13 mouse cellular contexts compared by ENCODE assay signal in the genomic region with DNA sequence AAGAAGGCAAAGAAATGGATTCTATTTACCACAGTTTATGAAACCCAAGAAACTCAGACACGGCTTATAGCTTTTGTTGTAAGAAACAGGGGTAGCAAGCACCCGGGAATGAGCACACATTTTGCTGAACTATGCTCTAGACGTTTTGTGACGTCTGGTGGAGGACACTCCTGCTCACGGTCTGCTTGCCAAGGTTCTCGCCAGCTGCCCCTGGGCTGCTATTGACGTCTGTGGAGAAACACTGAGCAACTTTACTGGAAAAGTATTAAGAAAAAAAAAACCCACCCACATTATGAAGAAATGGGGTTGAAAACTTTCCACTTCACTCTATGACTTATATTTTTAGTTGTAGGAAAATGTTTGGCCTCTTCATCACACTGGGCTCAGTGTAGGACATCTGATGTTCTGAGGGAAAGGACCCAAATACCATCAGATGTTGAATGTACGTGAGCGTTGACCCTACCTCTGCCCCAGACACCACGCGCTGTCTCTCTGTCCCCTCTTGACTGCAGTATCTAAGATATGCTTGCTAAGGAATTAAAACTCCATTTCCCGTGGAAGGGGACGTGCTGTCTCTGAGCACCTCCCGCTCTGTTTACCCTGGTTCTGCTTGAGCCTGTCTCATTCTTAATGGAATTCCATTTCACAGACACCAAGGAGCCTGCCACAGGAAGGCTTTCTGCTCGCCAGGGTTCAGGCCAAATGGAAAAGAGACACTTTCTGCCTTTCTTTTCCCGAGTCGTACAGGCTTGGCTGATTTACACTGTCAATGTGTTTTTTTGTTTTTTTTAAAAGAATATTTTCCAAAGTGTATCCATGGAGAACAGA. TPM values are rescaled to one million over a fixed set of nuclear protein-coding genes. Genes with fewer than 3 reads are reported as not detected.
A peak's percentile ranks its signal among the peaks of the same experiment; 100 is the strongest.
DNase-seq lines count a peak whose midpoint lies in the region; ATAC-seq and TF ChIP-seq lines count a peak whose summit lies in the region.
"Had no signal": no experiment of that assay in that cellular context is flagged by ENCODE, and none has a peak within 500 bp of the region (broad histone marks: within the 10 kb centered on the region; RNA-seq: fewer than 3 reads in every experiment).

No protein-coding gene starts in this region.

- TF ChIP-seq CTCF in heart, adult 2 months (IDR thresholded peaks at IDR 0.05), result no peak

- no peaks in the 10 kb centered on the region for H3K79me2 ChIP-seq in heart, adult 2 months (replicated peaks; ENCODE audit: control insufficient read depth, insufficient read depth, low read length)

- no peak overlapping the region for H3K9ac ChIP-seq in heart, adult 2 months (ENCODE audit: low read depth, low read length)
- no peak overlapping the region for H3K9ac ChIP-seq in heart, embryonic 12.5 days
- no peak overlapping the region for H3K9ac ChIP-seq in embryonic facial prominence, embryonic 13.5 days
- no peak overlapping the region for H3K9ac ChIP-seq in heart, embryonic 14.5 days (ENCODE audit: low read length)
- H3K9ac ChIP-seq in lung, embryonic 16.5 days (ENCODE audit: low read length), result no peak overlapping the region
- H3K9ac ChIP-seq: neural tube, embryonic 12.5 days had no signal

- no peaks in the 10 kb centered on the region; the same call in 1 of the 2 replicates for H3K27me3 ChIP-seq in heart, adult 2 months (ENCODE audit: control insufficient read depth, insufficient read depth, low read length)
- H3K27me3 ChIP-seq in heart, embryonic 12.5 days (replicated peaks), result peaks cover 6% of the 10 kb centered on the region; the same call in 1 of the 2 replicates
- H3K27me3 ChIP-seq in embryonic facial prominence, embryonic 13.5 days, result no peaks in the 10 kb centered on the region
- H3K27me3 ChIP-seq in heart, embryonic 14.5 days (ENCODE audit: control insufficient read depth, insufficient read depth, low read length), result no peaks in the 10 kb centered on the region
- no peaks in the 10 kb centered on the region for H3K27me3 ChIP-seq in lung, embryonic 16.5 days (ENCODE audit: control insufficient read depth, insufficient read depth, low read depth, low read length)
- H3K27me3 ChIP-seq: megakaryocyte, embryonic 14.5 days; neural tube, embryonic 12.5 days had no signal

- peak; percentile 39 to 48 for DNase-seq in heart, adult 2 months
- no peak for DNase-seq in right cerebral cortex, adult 18-20 months
- no peak for DNase-seq in liver

- H3K4me3 ChIP-seq in heart, adult 2 months, result no peak overlapping the region
- no peak overlapping the region for H3K4me3 ChIP-seq in heart, embryonic 12.5 days
- no peak overlapping the region for H3K4me3 ChIP-seq in embryonic facial prominence, embryonic 13.5 days
- H3K4me3 ChIP-seq in heart, embryonic 14.5 days (ENCODE audit: control insufficient read depth in 1 of 2, insufficient read depth in 1 of 2, low read depth in 1 of 2, low read length in 2 of 2), result no peak overlapping the region
- H3K4me3 ChIP-seq in lung, embryonic 16.5 days (ENCODE audit: low read length), result no peak overlapping the region
- H3K4me3 ChIP-seq: left cerebral cortex, adult 2 months; megakaryocyte, embryonic 14.5 days; neural tube, embryonic 12.5 days had no signal

- H3K4me1 ChIP-seq in heart, adult 2 months (ENCODE audit: control insufficient read depth, insufficient read depth, low read length), result peaks cover 2% of the 10 kb centered on the region; the same call in 1 of the 2 replicates
- H3K4me1 ChIP-seq in heart, embryonic 12.5 days (replicated peaks), result peaks cover 14% of the 10 kb centered on the region
- peaks cover 13% of the 10 kb centered on the region for H3K4me1 ChIP-seq in embryonic facial prominence, embryonic 13.5 days
- H3K4me1 ChIP-seq in heart, embryonic 14.5 days (ENCODE audit: control insufficient read depth in 2 of 2, insufficient read depth in 2 of 2, low read length in 2 of 2), result peaks cover 6 to 8% of the 10 kb centered on the region in 2 experiments; a peak in 3 of 4 replicates
- H3K4me1 ChIP-seq in lung, embryonic 16.5 days (replicated peaks; ENCODE audit: control insufficient read depth, insufficient read depth, low read length), result peaks cover 5% of the 10 kb centered on the region; the same call in 1 of the 2 replicates
- H3K4me1 ChIP-seq: megakaryocyte, embryonic 14.5 days; neural tube, embryonic 12.5 days had no signal

- ATAC-seq in heart, embryonic 12.5 days (ENCODE audit: insufficient number of reproducible peaks, low FRiP score), result no peak
- ATAC-seq in embryonic facial prominence, embryonic 13.5 days (ENCODE audit: insufficient number of reproducible peaks, insufficient read depth, low FRiP score, low TSS enrichment, low read depth), result no peak
- ATAC-seq in heart, embryonic 14.5 days (ENCODE audit: insufficient number of reproducible peaks, insufficient read depth, low FRiP score, low read depth), result 0 out of 2 replicates have a peak, but pooled peaks have one; percentile 9
- ATAC-seq in lung, embryonic 16.5 days (ENCODE audit: low read depth), result peak; percentile 54; the same call in 1 of the 2 replicates
- no peak for ATAC-seq in frontal cortex, adult (ENCODE audit: low TSS enrichment)
- ATAC-seq: inflammation-experienced regulatory T-cells, adult 6 months had no signal

- H3K36me3 ChIP-seq in heart, adult 2 months (ENCODE audit: control insufficient read depth, insufficient read depth, low read length), result no peaks in the 10 kb centered on the region
- no peaks in the 10 kb centered on the region for H3K36me3 ChIP-seq in heart, embryonic 12.5 days
- no peaks in the 10 kb centered on the region for H3K36me3 ChIP-seq in embryonic facial prominence, embryonic 13.5 days
- H3K36me3 ChIP-seq in heart, embryonic 14.5 days (ENCODE audit: control insufficient read depth, insufficient read depth, low read length), result no peaks in the 10 kb centered on the region
- H3K36me3 ChIP-seq in lung, embryonic 16.5 days (ENCODE audit: control insufficient read depth, insufficient read depth, low read length), result no peaks in the 10 kb centered on the region
- H3K36me3 ChIP-seq: neural tube, embryonic 12.5 days had no signal

- intact Hi-C loops in heart, adult 2 months (cut with DNase I), result no loop called here

- 0 out of 2 replicates have a peak, but pooled peaks cover 3% of the 10 kb centered on the region for H3K9me3 ChIP-seq in heart, embryonic 12.5 days (replicated peaks)
- H3K9me3 ChIP-seq in embryonic facial prominence, embryonic 13.5 days, result no peaks in the 10 kb centered on the region
- H3K9me3 ChIP-seq in heart, embryonic 14.5 days (ENCODE audit: control insufficient read depth, low read length), result no peaks in the 10 kb centered on the region
- H3K9me3 ChIP-seq in lung, embryonic 16.5 days (ENCODE audit: control insufficient read depth, low read length), result no peaks in the 10 kb centered on the region
- H3K9me3 ChIP-seq: neural tube, embryonic 12.5 days had no signal

- no peak for TF ChIP-seq EP300 in heart, adult 2 months (IDR thresholded peaks at IDR 0.05; ENCODE audit: insufficient read depth, low read depth, low read length)

- no peak overlapping the region for H3K4me2 ChIP-seq in heart, embryonic 12.5 days
- H3K4me2 ChIP-seq in embryonic facial prominence, embryonic 13.5 days, result no peak overlapping the region
- H3K4me2 ChIP-seq in heart, embryonic 14.5 days (ENCODE audit: low read length), result no peak overlapping the region
- H3K4me2 ChIP-seq in lung, embryonic 16.5 days (ENCODE audit: low read depth, low read length), result no peak overlapping the region
- H3K4me2 ChIP-seq: neural tube, embryonic 12.5 days had no signal

- TF ChIP-seq POLR2A in heart, adult 2 months (IDR thresholded peaks at IDR 0.05; ENCODE audit: insufficient read depth, low read depth, low read length), result no peak

- H3K27ac ChIP-seq in heart, adult 2 months, result peak overlapping the region; percentile 53
- H3K27ac ChIP-seq in heart, embryonic 12.5 days (ENCODE audit: poor library complexity, severe bottlenecking), result no peak overlapping the region
- peak overlapping the region; percentile 78 for H3K27ac ChIP-seq in embryonic facial prominence, embryonic 13.5 days
- peak overlapping the region; percentile 10 to 55; a peak in 3 of 4 replicates for H3K27ac ChIP-seq in heart, embryonic 14.5 days (replicated peaks in 1 of 2; ENCODE audit: control insufficient read depth in 1 of 2, insufficient read depth in 1 of 2, low read depth in 2 of 2, low read length in 2 of 2)
- H3K27ac ChIP-seq in lung, embryonic 16.5 days (ENCODE audit: low read length), result peak overlapping the region; percentile 9; the same call in 1 of the 2 replicates
- H3K27ac ChIP-seq: left cerebral cortex, adult 2 months; neural tube, embryonic 12.5 days had no signal

- 49% methylated on average over 17 of the region's 17 CpGs for WGBS in heart, adult 2 months
- WGBS in heart, embryonic 12.5 days, result 58% methylated on average over 17 of the region's 17 CpGs
- WGBS in embryonic facial prominence, embryonic 13.5 days, result 59% methylated on average over 17 of the region's 17 CpGs
- WGBS in heart, embryonic 14.5 days, result 48% methylated on average over 17 of the region's 17 CpGs
- 24% methylated on average over 17 of the region's 17 CpGs for WGBS in lung, embryonic 16.5 days

RNA-seq across cellular contexts. Expression of gene Spata18, which starts 50.1 kb away (rescaled TPM):
- total RNA-seq in heart, adult 2 months (2021), result under 1 TPM; 0.21 to 0.30 TPM
- 0.91 and 1.3 TPM in 2 replicates for polyA plus RNA-seq in heart, adult 2 months (2012; rRNA removed)
- 0.13 and 0.17 TPM in 2 replicates for polyA plus RNA-seq in heart, embryonic 12.5 days (2016; fragmentation: Nextera tagmentation; extraction: Ambion mirVana)
- 0.21 TPM in 1 of 2 replicates, not detected in the other for polyA plus RNA-seq in embryonic facial prominence, embryonic 13.5 days (2015; fragmentation: Nextera tagmentation; extraction: Ambion mirVana)
- polyA plus RNA-seq in heart, embryonic 14.5 days (2014; fragmentation: Nextera tagmentation; extraction: Ambion mirVana), result 0.84 and 0.97 TPM in 2 replicates
- 4.3 and 5.8 TPM in 2 replicates for polyA plus RNA-seq in lung, embryonic 16.5 days (2015; fragmentation: Nextera tagmentation; extraction: Ambion mirVana)
- total RNA-seq: left cerebral cortex, adult 2 months had no signal
- polyA plus RNA-seq: inflammation-experienced regulatory T-cells, adult 6 months; neural tube, embryonic 12.5 days; small intestine, adult 2 months had no signal

RNA-seq across cellular contexts. Expression of gene Sgcb, which starts 53.7 kb away (rescaled TPM):
- 100 to 1,000 TPM; 101 to 113 TPM for total RNA-seq in heart, adult 2 months (2021)
- polyA plus RNA-seq in heart, adult 2 months (2012; rRNA removed), result 43.2 and 84.3 TPM in 2 replicates
- polyA plus RNA-seq in heart, embryonic 12.5 days (2016; fragmentation: Nextera tagmentation; extraction: Ambion mirVana), result 26.0 and 26.8 TPM in 2 replicates
- polyA plus RNA-seq in embryonic facial prominence, embryonic 13.5 days (2015; fragmentation: Nextera tagmentation; extraction: Ambion mirVana), result 32.7 and 33.4 TPM in 2 replicates
- 34.8 and 37.9 TPM in 2 replicates for polyA plus RNA-seq in heart, embryonic 14.5 days (2014; fragmentation: Nextera tagmentation; extraction: Ambion mirVana)
- polyA plus RNA-seq in lung, embryonic 16.5 days (2015; fragmentation: Nextera tagmentation; extraction: Ambion mirVana), result 33.3 and 33.7 TPM in 2 replicates

Comparison
In these comparisons a context has a peak if more than half of its experiments do, and no peak if none do; other contexts are left out.
1. ATAC-seq: peak in heart, embryonic 14.5 days (single experiment) and lung, embryonic 16.5 days (single experiment); none in heart, embryonic 12.5 days (single experiment), embryonic facial prominence, embryonic 13.5 days (single experiment) and frontal cortex, adult (single experiment).
2. DNase-seq: peak in heart, adult 2 months (2 of 2); none in right cerebral cortex, adult 18-20 months (single experiment) and liver (single experiment).